Mouse (Mus musculus): ENCODE measurements at regions not wholly inside any gene's neighbourhood (a gene's known extent, or its start where the extent isn't known, plus 50 kb on each side); places are given as distances from the start of the nearest gene placed in this dataset.

GRCm38 (mm10) chr9:91085923-91086322, 276.3 kb upstream of the Zic4 start:
- no peak overlapping the region for H3K27ac ChIP-seq (ENCODE audit: control insufficient read depth, low read depth, low read length)
- H3K9me3 ChIP-seq (replicated peaks; ENCODE audit: insufficient read depth, low read length), result no peaks in the 10 kb centered on the region
- H3K4me3 ChIP-seq (ENCODE audit: control insufficient read depth in 1 of 2, insufficient read depth in 1 of 2, low read depth in 2 of 2, low read length in 2 of 2), result no peak overlapping the region
- H3K36me3 ChIP-seq (ENCODE audit: control insufficient read depth in 1 of 2, insufficient read depth in 2 of 2, low read length in 2 of 2), result no peaks in the 10 kb centered on the region
- no peak for TF ChIP-seq BHLHE40 (IDR thresholded peaks at IDR 0.05; ENCODE audit: borderline replicate concordance, low read depth, low read length)
- TF ChIP-seq TAL1 (IDR thresholded peaks at IDR 0.05; ENCODE audit: low read length), result no peak
- TF ChIP-seq RAD21 (IDR thresholded peaks at IDR 0.05; ENCODE audit: low read depth, low read length), result no peak
- TF ChIP-seq CHD1 (IDR thresholded peaks at IDR 0.05; ENCODE audit: low read depth, low read length), result no peak
- TF ChIP-seq MAZ (IDR thresholded peaks at IDR 0.05; ENCODE audit: low read depth, low read length), result no peak
- no peak for TF ChIP-seq TBP (IDR thresholded peaks at IDR 0.05; ENCODE audit: low read depth, low read length)
- TF ChIP-seq CHD2 (IDR thresholded peaks at IDR 0.05; ENCODE audit: low read length), result no peak
- no peak for TF ChIP-seq JUND (IDR thresholded peaks at IDR 0.05; ENCODE audit: low read depth, low read length)
- TF ChIP-seq NRF1 (IDR thresholded peaks at IDR 0.05; ENCODE audit: insufficient read depth, low read depth, low read length, poor library complexity, severe bottlenecking), result no peak
- TF ChIP-seq MXI1 (IDR thresholded peaks at IDR 0.05; ENCODE audit: low read depth, low read length), result no peak
- H3K4me1 ChIP-seq (ENCODE audit: control insufficient read depth in 1 of 2, insufficient read depth in 2 of 2, low read length in 2 of 2), result no peaks in the 10 kb centered on the region
- H3K79me2 ChIP-seq (ENCODE audit: control insufficient read depth, insufficient read depth, low read length, poor library complexity), result no peaks in the 10 kb centered on the region
- no peak for DNase-seq (ENCODE audit: low read depth, low spot score)
- no peak overlapping the region for H3K9ac ChIP-seq (ENCODE audit: control insufficient read depth, low read depth, low read length, poor library complexity, severe bottlenecking)
- H3K27me3 ChIP-seq (ENCODE audit: control insufficient read depth in 1 of 2, insufficient read depth in 2 of 2, low read length in 2 of 2), result no peaks in the 10 kb centered on the region

- no peak overlapping the region for H3K9ac ChIP-seq (ENCODE audit: control insufficient read depth, low read depth, low read length, poor library complexity, severe bottlenecking)
- no peak overlapping the region for H3K27ac ChIP-seq (ENCODE audit: control insufficient read depth, low read depth, low read length)
- no peak overlapping the region for H3K4me3 ChIP-seq (ENCODE audit: control insufficient read depth in 1 of 2, insufficient read depth in 1 of 2, low read depth in 2 of 2, low read length in 2 of 2)
- H3K36me3 ChIP-seq (ENCODE audit: control insufficient read depth in 1 of 2, insufficient read depth in 2 of 2, low read length in 2 of 2), result no peaks in the 10 kb centered on the region
- no peaks in the 10 kb centered on the region for H3K9me3 ChIP-seq (replicated peaks; ENCODE audit: insufficient read depth, low read length)
- DNase-seq (ENCODE audit: low read depth, low spot score), result no peak
- TF ChIP-seq MAX (IDR thresholded peaks at IDR 0.05; ENCODE audit: low read length), result no peak
- TF ChIP-seq ZMIZ1 (IDR thresholded peaks at IDR 0.05; ENCODE audit: low read depth, low read length), result no peak
- TF ChIP-seq POLR2A (IDR thresholded peaks at IDR 0.05; ENCODE audit: control insufficient read depth in 1 of 2, insufficient read depth in 1 of 2, low read depth in 1 of 2, low read length in 2 of 2, poor library complexity in 1 of 2), result no peak
- TF ChIP-seq RAD21 (IDR thresholded peaks at IDR 0.05; ENCODE audit: low read depth, low read length), result no peak
- no peak for TF ChIP-seq NRF1 (IDR thresholded peaks at IDR 0.05; ENCODE audit: insufficient read depth, low read depth, low read length, poor library complexity, severe bottlenecking)
- TF ChIP-seq ZC3H11A (IDR thresholded peaks at IDR 0.05; ENCODE audit: low read depth, low read length), result no peak
- TF ChIP-seq USF2 (IDR thresholded peaks at IDR 0.05; ENCODE audit: borderline replicate concordance in 1 of 2, insufficient read depth in 1 of 2, low read depth in 1 of 2, low read length in 2 of 2), result no peak
- no peak for TF ChIP-seq MEF2A (IDR thresholded peaks at IDR 0.05; ENCODE audit: extremely low read depth, insufficient replicate concordance, low read depth, low read length, poor library complexity, severe bottlenecking)
- TF ChIP-seq TBP (IDR thresholded peaks at IDR 0.05; ENCODE audit: low read depth, low read length), result no peak
- no peak for TF ChIP-seq HCFC1 (IDR thresholded peaks at IDR 0.05; ENCODE audit: low read depth, low read length)
- TF ChIP-seq GABPA (IDR thresholded peaks at IDR 0.05; ENCODE audit: low read depth, low read length), result no peak
- TF ChIP-seq RCOR1 (IDR thresholded peaks at IDR 0.05; ENCODE audit: low read depth, low read length), result no peak
- no peak for TF ChIP-seq USF1 (IDR thresholded peaks at IDR 0.05; ENCODE audit: low read depth, low read length)
- no peak for TF ChIP-seq TCF12 (IDR thresholded peaks at IDR 0.05; ENCODE audit: low read depth, low read length)
- H3K27me3 ChIP-seq (ENCODE audit: control insufficient read depth in 1 of 2, insufficient read depth in 2 of 2, low read length in 2 of 2), result no peaks in the 10 kb centered on the region
- H3K4me1 ChIP-seq (ENCODE audit: control insufficient read depth in 1 of 2, insufficient read depth in 2 of 2, low read length in 2 of 2), result no peaks in the 10 kb centered on the region
- no peaks in the 10 kb centered on the region for H3K79me2 ChIP-seq (ENCODE audit: control insufficient read depth, insufficient read depth, low read length, poor library complexity)
Measured at GRCm38 (mm10) chr9:91089348-91089747, 272.9 kb upstream of the Zic4 start.

All from MEL (cell line).